Mouse (Mus musculus): Measurements from ENCODE around the gene Pax2. TPM values are rescaled to one million over a fixed set of nuclear protein-coding genes. Genes with fewer than 3 reads are reported as not detected.

The Pax2 gene
- polyA plus RNA-seq, 2 experiments: not detected

GRCm38 (mm10) chr19:44817403-44818128 lies 61.7 kb downstream of the Pax2 start:
- 54% methylated on average over 14 of the region's 14 CpGs for WGBS (ENCODE audit: insufficient replicate concordance)
- Histone ChIP-seq H3K4me2 (ENCODE audit: low read depth) (no peak overlapping the region), H3K9ac (replicated peaks) (no peak overlapping the region), H3K27ac (no peak overlapping the region), H3K27me3 (ENCODE audit: control insufficient read depth, insufficient read depth, low read length) (no peaks in the 10 kb centered on the region), H3K4me1 (replicated peaks; ENCODE audit: control insufficient read depth in 2 of 2, insufficient read depth in 2 of 2, low read length in 1 of 2) (no peaks in the 10 kb centered on the region), H3K4me3 (ENCODE audit: insufficient read depth in 1 of 2, low read depth in 2 of 2, low read length in 2 of 2) (no peak overlapping the region), H3K9me3 (ENCODE audit: control insufficient read depth, low read length) (no peaks in the 10 kb centered on the region), H3K36me3 (replicated peaks; ENCODE audit: control insufficient read depth, insufficient read depth, low read depth) (no peaks in the 10 kb centered on the region)
- ATAC-seq (ENCODE audit: insufficient read depth) (no peak), DNase-seq (ENCODE audit: low read depth in 3 of 3, low spot score in 3 of 3) (no peak)
- TF ChIP-seq CTCF (IDR thresholded peaks at IDR 0.05; ENCODE audit: low read depth): no peak
- no peak for TF ChIP-seq EP300 (IDR thresholded peaks at IDR 0.05; ENCODE audit: low read depth)

- no peaks in the 10 kb centered on the region for H3K9me3 ChIP-seq (ENCODE audit: control insufficient read depth, low read length)
- no peak for DNase-seq (ENCODE audit: low read depth in 3 of 3, low spot score in 3 of 3)
- no peak for ATAC-seq (ENCODE audit: insufficient read depth)
- H3K9ac ChIP-seq (replicated peaks): no peak overlapping the region
- no peak overlapping the region for H3K4me3 ChIP-seq (ENCODE audit: insufficient read depth in 1 of 2, low read depth in 2 of 2, low read length in 2 of 2)
- no peaks in the 10 kb centered on the region for H3K36me3 ChIP-seq (replicated peaks; ENCODE audit: control insufficient read depth, insufficient read depth, low read depth)
- no peak overlapping the region for H3K4me2 ChIP-seq (ENCODE audit: low read depth)
- no peaks in the 10 kb centered on the region for H3K4me1 ChIP-seq (replicated peaks; ENCODE audit: control insufficient read depth in 2 of 2, insufficient read depth in 2 of 2, low read length in 1 of 2)
- 38% methylated on average over 6 of the region's 6 CpGs for WGBS (ENCODE audit: insufficient replicate concordance)
- H3K27ac ChIP-seq: no peak overlapping the region
- TF ChIP-seq EP300 (IDR thresholded peaks at IDR 0.05; ENCODE audit: low read depth) (no peak), CTCF (IDR thresholded peaks at IDR 0.05; ENCODE audit: low read depth) (no peak)
- H3K27me3 ChIP-seq (ENCODE audit: control insufficient read depth, insufficient read depth, low read length): no peaks in the 10 kb centered on the region
Measured at GRCm38 (mm10) chr19:44818676-44819075, 62.8 kb downstream of the Pax2 start.

GRCm38 (mm10) chr19:44821581-44821980 lies 65.7 kb downstream of the Pax2 start:
- H3K27me3 ChIP-seq (ENCODE audit: control insufficient read depth, insufficient read depth, low read length): peaks cover 7% of the 10 kb centered on the region
- no peaks in the 10 kb centered on the region for H3K9me3 ChIP-seq (ENCODE audit: control insufficient read depth, low read length)
- no peak overlapping the region for H3K4me2 ChIP-seq (ENCODE audit: low read depth)
- DNase-seq (ENCODE audit: low read depth in 3 of 3, low spot score in 3 of 3) (no peak), ATAC-seq (ENCODE audit: insufficient read depth) (no peak)
- no peak overlapping the region for H3K27ac ChIP-seq
- H3K36me3 ChIP-seq (replicated peaks; ENCODE audit: control insufficient read depth, insufficient read depth, low read depth): no peaks in the 10 kb centered on the region
- H3K9ac ChIP-seq (replicated peaks): no peak overlapping the region
- no peak overlapping the region for H3K4me3 ChIP-seq (ENCODE audit: insufficient read depth in 1 of 2, low read depth in 2 of 2, low read length in 2 of 2)
- no peaks in the 10 kb centered on the region for H3K4me1 ChIP-seq (replicated peaks; ENCODE audit: control insufficient read depth in 2 of 2, insufficient read depth in 2 of 2, low read length in 1 of 2)
- WGBS (ENCODE audit: insufficient replicate concordance): 47% methylated on average over 3 of the region's 3 CpGs
- TF ChIP-seq EP300 (IDR thresholded peaks at IDR 0.05; ENCODE audit: low read depth) (no peak), CTCF (IDR thresholded peaks at IDR 0.05; ENCODE audit: low read depth) (no peak)

GRCm38 (mm10) chr19:44822295-44822694 lies 66.5 kb downstream of the Pax2 start:
- H3K4me1 ChIP-seq (replicated peaks; ENCODE audit: control insufficient read depth in 2 of 2, insufficient read depth in 2 of 2, low read length in 1 of 2): no peaks in the 10 kb centered on the region
- TF ChIP-seq CTCF (IDR thresholded peaks at IDR 0.05; ENCODE audit: low read depth) (no peak), EP300 (IDR thresholded peaks at IDR 0.05; ENCODE audit: low read depth) (no peak)
- no peak overlapping the region for H3K9ac ChIP-seq (replicated peaks)
- H3K36me3 ChIP-seq (replicated peaks; ENCODE audit: control insufficient read depth, insufficient read depth, low read depth): no peaks in the 10 kb centered on the region
- no peak overlapping the region for H3K4me3 ChIP-seq (ENCODE audit: insufficient read depth in 1 of 2, low read depth in 2 of 2, low read length in 2 of 2)
- no peak overlapping the region for H3K4me2 ChIP-seq (ENCODE audit: low read depth)
- DNase-seq (ENCODE audit: low read depth in 3 of 3, low spot score in 3 of 3): no peak
- ATAC-seq (ENCODE audit: insufficient read depth): no peak
- no peak overlapping the region for H3K27ac ChIP-seq
- peaks cover 7% of the 10 kb centered on the region for H3K27me3 ChIP-seq (ENCODE audit: control insufficient read depth, insufficient read depth, low read length)
- 45% methylated on average over 5 of the region's 5 CpGs for WGBS (ENCODE audit: insufficient replicate concordance)
- H3K9me3 ChIP-seq (ENCODE audit: control insufficient read depth, low read length): no peaks in the 10 kb centered on the region

GRCm38 (mm10) chr19:44823657-44824056 lies 67.8 kb downstream of the Pax2 start:
- TF ChIP-seq CTCF (IDR thresholded peaks at IDR 0.05; ENCODE audit: low read depth): no peak
- no peak for TF ChIP-seq EP300 (IDR thresholded peaks at IDR 0.05; ENCODE audit: low read depth)
- Histone ChIP-seq H3K27me3 (ENCODE audit: control insufficient read depth, insufficient read depth, low read length) (peaks cover 7% of the 10 kb centered on the region), H3K4me2 (ENCODE audit: low read depth) (no peak overlapping the region), H3K27ac (no peak overlapping the region), H3K9me3 (ENCODE audit: control insufficient read depth, low read length) (no peaks in the 10 kb centered on the region), H3K9ac (replicated peaks) (no peak overlapping the region), H3K4me3 (ENCODE audit: insufficient read depth in 1 of 2, low read depth in 2 of 2, low read length in 2 of 2) (no peak overlapping the region), H3K36me3 (replicated peaks; ENCODE audit: control insufficient read depth, insufficient read depth, low read depth) (no peaks in the 10 kb centered on the region), H3K4me1 (replicated peaks; ENCODE audit: control insufficient read depth in 2 of 2, insufficient read depth in 2 of 2, low read length in 1 of 2) (no peaks in the 10 kb centered on the region)
- 14% methylated on average over 3 of the region's 3 CpGs for WGBS (ENCODE audit: insufficient replicate concordance)
- no peak for ATAC-seq (ENCODE audit: insufficient read depth)
- no peak for DNase-seq (ENCODE audit: low read depth in 3 of 3, low spot score in 3 of 3)
